In genomic region chr1:106171241-106172220, GRCm38 (mm10) we compare ENCODE assay signal across 8 mouse cellular contexts. TPM values are rescaled to one million over a fixed set of nuclear protein-coding genes. Genes with fewer than 3 reads are reported as not detected.
A peak's percentile ranks its signal among the peaks of the same experiment; 100 is the strongest.
DNase-seq lines count a peak whose midpoint lies in the region; ATAC-seq and TF ChIP-seq lines count a peak whose summit lies in the region.

Gene Phlpp1 (plus strand): TSS chr1:106171752.

- H3K4me3 ChIP-seq in G1E (ENCODE audit: low read depth, low read length): peak within 1 kb of the TSS; percentile 83
- peak within 1 kb of the TSS; percentile 94 for H3K4me3 ChIP-seq in forebrain, embryonic 16.5 days (replicated peaks; ENCODE audit: low read length)
- H3K4me3 ChIP-seq in layer of hippocampus, adult 2 months: peak within 1 kb of the TSS; percentile 81
- H3K4me3 ChIP-seq in lung, embryonic 14.5 days (ENCODE audit: low read depth, low read length): peak within 1 kb of the TSS; percentile 82
- H3K4me3 ChIP-seq in olfactory bulb, adult 2 months (ENCODE audit: insufficient read depth, low read depth, low read length): peak within 1 kb of the TSS; percentile 89
- H3K4me3 ChIP-seq in thymus, adult 2 months (ENCODE audit: control insufficient read depth, insufficient read depth, low read length): peak within 1 kb of the TSS; percentile 92

- no peak for TF ChIP-seq CTCF in G1E (IDR thresholded peaks at IDR 0.05; ENCODE audit: low read depth, low read length)
- TF ChIP-seq CTCF in layer of hippocampus, adult 2 months (conservative IDR thresholded peaks at IDR 0.05): peak; percentile 84
- peak; percentile 71 for TF ChIP-seq CTCF in lung, embryonic 14.5 days (IDR thresholded peaks at IDR 0.05; ENCODE audit: low read depth)
- TF ChIP-seq CTCF in olfactory bulb, adult 2 months (IDR thresholded peaks at IDR 0.05; ENCODE audit: insufficient read depth, low read depth, low read length): no peak
- TF ChIP-seq CTCF in thymus, adult 2 months (IDR thresholded peaks at IDR 0.05; ENCODE audit: borderline replicate concordance, control insufficient read depth, extremely low read depth, insufficient read depth, low read length, poor library complexity): peak; percentile 34; the same call in 1 of the 2 replicates

- peak within 1 kb of the TSS; percentile 95 for H3K27ac ChIP-seq in forebrain, embryonic 16.5 days (ENCODE audit: low read length)
- peak within 1 kb of the TSS; percentile 97 for H3K27ac ChIP-seq in layer of hippocampus, adult 2 months
- H3K27ac ChIP-seq in lung, embryonic 14.5 days (ENCODE audit: low read depth): peak within 1 kb of the TSS; percentile 90
- peak within 1 kb of the TSS; percentile 84 for H3K27ac ChIP-seq in olfactory bulb, adult 2 months (ENCODE audit: insufficient read depth, low read depth, low read length)
- H3K27ac ChIP-seq in thymus, adult 2 months (ENCODE audit: control insufficient read depth, insufficient read depth, low read length): no peak within 1 kb of the TSS

- 0 out of 2 replicates have a peak, but pooled peaks have one; percentile 14 for TF ChIP-seq POLR2A in olfactory bulb, adult 2 months (IDR thresholded peaks at IDR 0.05; ENCODE audit: insufficient read depth, low read depth, low read length)
- 0 out of 2 replicates have a peak, but pooled peaks have one; percentile 6 for TF ChIP-seq POLR2A in thymus, adult 2 months (IDR thresholded peaks at IDR 0.05; ENCODE audit: control insufficient read depth, extremely low read depth, insufficient read depth, low read length, poor library complexity)

- ATAC-seq in G1E (ENCODE audit: extremely low read depth, insufficient number of reproducible peaks, low FRiP score, poor library complexity, severe bottlenecking): peak; percentile 97
- peak; percentile 98 for ATAC-seq in forebrain, embryonic 16.5 days
- peak; percentile 99 for ATAC-seq in lung, embryonic 14.5 days (ENCODE audit: insufficient read depth)

- H3K4me2 ChIP-seq in forebrain, embryonic 16.5 days (ENCODE audit: low read length): peak within 1 kb of the TSS; percentile 82
- peak within 1 kb of the TSS; percentile 85 for H3K4me2 ChIP-seq in lung, embryonic 14.5 days

- intact Hi-C loops in heart, postnatal 36 days (cut with DNase I): loop anchor here (2.0 to 10.0 kb wide), 5 partner anchors 59 to 223 kb away; no protein-coding TSS in a partner anchor

- H3K4me1 ChIP-seq in G1E (ENCODE audit: insufficient read depth, low read depth, low read length): peaks cover 48% of the 10 kb centered on the region
- peaks cover 21% of the 10 kb centered on the region for H3K4me1 ChIP-seq in forebrain, embryonic 16.5 days (replicated peaks; ENCODE audit: control insufficient read depth, insufficient read depth, low read length)
- 0 out of 2 replicates have a peak, but pooled peaks cover 6% of the 10 kb centered on the region for H3K4me1 ChIP-seq in lung, embryonic 14.5 days (ENCODE audit: insufficient read depth)
- peaks cover 11% of the 10 kb centered on the region for H3K4me1 ChIP-seq in olfactory bulb, adult 2 months (ENCODE audit: control insufficient read depth, insufficient read depth, low read length)
- H3K4me1 ChIP-seq in thymus, adult 2 months (replicated peaks; ENCODE audit: control insufficient read depth, insufficient read depth, low read length): peaks cover 13% of the 10 kb centered on the region

- peaks cover 12% of the 10 kb centered on the region for H3K36me3 ChIP-seq in G1E (replicated peaks)
- no peaks in the 10 kb centered on the region for H3K36me3 ChIP-seq in forebrain, embryonic 16.5 days (ENCODE audit: control insufficient read depth, insufficient read depth)
- H3K36me3 ChIP-seq in lung, embryonic 14.5 days (ENCODE audit: insufficient read depth): no peaks in the 10 kb centered on the region
- no peaks in the 10 kb centered on the region for H3K36me3 ChIP-seq in thymus, adult 2 months (ENCODE audit: control insufficient read depth, insufficient read depth, low read length)

- under 1% methylated on average over 92 of the region's 113 CpGs for WGBS in forebrain, embryonic 16.5 days
- WGBS in lung, embryonic 14.5 days: under 1% methylated on average over 75 of the region's 113 CpGs
- 3% methylated on average over 112 of the region's 113 CpGs for WGBS in olfactory bulb, adult 2 months
- 3% methylated on average over 113 of the region's 113 CpGs for WGBS in thymus, adult 2 months

- peaks cover 2% of the 10 kb centered on the region; the same call in 1 of the 2 replicates for H3K27me3 ChIP-seq in G1E (ENCODE audit: insufficient read depth, low read length)
- H3K27me3 ChIP-seq in forebrain, embryonic 16.5 days (replicated peaks; ENCODE audit: control insufficient read depth, insufficient read depth, low read length): no peaks in the 10 kb centered on the region
- no peaks in the 10 kb centered on the region for H3K27me3 ChIP-seq in lung, embryonic 14.5 days (ENCODE audit: insufficient read depth, low read length)
- peaks cover 11% of the 10 kb centered on the region; the same call in 1 of the 2 replicates for H3K27me3 ChIP-seq in thymus, adult 2 months (ENCODE audit: control insufficient read depth, insufficient read depth, low read length)

- peaks cover 6% of the 10 kb centered on the region for H3K9me3 ChIP-seq in G1E (replicated peaks)
- no peaks in the 10 kb centered on the region for H3K9me3 ChIP-seq in forebrain, embryonic 16.5 days (ENCODE audit: control insufficient read depth, low read length)
- no peaks in the 10 kb centered on the region for H3K9me3 ChIP-seq in lung, embryonic 14.5 days (ENCODE audit: low read depth, low read length)

- H3K9ac ChIP-seq in forebrain, embryonic 16.5 days (replicated peaks; ENCODE audit: low read depth, low read length): peak within 1 kb of the TSS; percentile 93
- H3K9ac ChIP-seq in lung, embryonic 14.5 days: peak within 1 kb of the TSS; percentile 85

- DNase-seq in G1E (ENCODE audit: low spot score): peak; percentile 94
- DNase-seq in cerebellum, adult 18-20 months: peak; percentile 100
- peak; percentile 99 for DNase-seq in heart, postnatal 36 days
- DNase-seq in layer of hippocampus, adult 2 months (ENCODE audit: low spot score in 2 of 2): peak; percentile 100
- DNase-seq in lung, embryonic 14.5 days: peak; percentile 99
- DNase-seq in thymus, adult 2 months: peak; percentile 100

RNA-seq across cellular contexts. Expression of gene Phlpp1, which starts in this region (rescaled TPM):
- total RNA-seq in G1E (2014; fragmentation: Nextera tagmentation) (25.3 and 34.5 TPM in 2 replicates), G1E (2017) (9.2 and 10.2 TPM in 2 replicates)
- 6.6 and 8.9 TPM in 2 replicates for polyA plus RNA-seq in G1E (2012)
- 7.0 and 7.7 TPM in 2 replicates for polyA plus RNA-seq in forebrain, embryonic 16.5 days (2015; fragmentation: Nextera tagmentation; extraction: Ambion mirVana)
- 10 to 100 TPM; 17.8 to 18.6 TPM for total RNA-seq in heart, postnatal 36 days (2021)
- 10 to 100 TPM; 82.6 to 87.3 TPM for total RNA-seq in layer of hippocampus, adult 2 months (2021)
- polyA plus RNA-seq in lung, embryonic 14.5 days (2014; fragmentation: Nextera tagmentation; extraction: Ambion mirVana): 3.9 and 4.2 TPM in 2 replicates
- polyA plus RNA-seq in olfactory bulb, adult 2 months (2012; ENCODE audit: insufficient read depth, insufficient read length, low replicate concordance, missing spikeins): not detected in 2 replicates
- polyA plus RNA-seq in thymus, adult 2 months (2012; rRNA removed): 7.0 and 7.9 TPM in 2 replicates

Comparison
In these comparisons a context has a peak if more than half of its experiments do, and no peak if none do; other contexts are left out.
1. CTCF ChIP-seq: peak in layer of hippocampus, adult 2 months (single experiment), lung, embryonic 14.5 days (single experiment) and thymus, adult 2 months (single experiment); none in G1E (single experiment) and olfactory bulb, adult 2 months (single experiment).
2. Peak in every context shown above with its lines, with median percentiles within 50 percentile points of each other: ATAC-seq, DNase-seq and H3K4me3 ChIP-seq.